Mouse (Mus musculus) embryonic facial prominence, embryonic 13.5 days (tissue): ENCODE data around the gene Lims1. TPM values are rescaled to one million over a fixed set of nuclear protein-coding genes. Genes with fewer than 3 reads are reported as not detected.
"Not testable (repeated sequence)": the region's sequence is repeated elsewhere in the genome, so short reads cannot be mapped to it uniquely, and the experiment has no call there.

Source experiments
- ATAC-seq: fragments of 200-750 bp; cut with Nextera tagmentation; 2 replicates; pipeline ENCODE4 v1.8.0; 2017; ENCODE audit warnings: low read depth; ENCODE audit not compliant: insufficient number of reproducible peaks, insufficient read depth, low FRiP score, low TSS enrichment
- H3K27ac ChIP-seq: fragments of 300-500 bp; sonication (generic); 2 replicates; pipeline ENCODE4 v1.5.1; 2015; ENCODE audit warnings: moderate library complexity, mild to moderate bottlenecking, inconsistent platforms
- H3K27me3 ChIP-seq: fragments of 300-500 bp; sonication (generic); 2 replicates; pipeline ENCODE4 v1.6.1; 2015; ENCODE audit warnings: mild to moderate bottlenecking, inconsistent platforms
- H3K36me3 ChIP-seq: fragments of 300-500 bp; sonication (generic); 2 replicates; pipeline ENCODE4 v1.6.1; 2015; ENCODE audit warnings: mild to moderate bottlenecking, inconsistent platforms
- H3K4me1 ChIP-seq: fragments of 300-500 bp; sonication (generic); 2 replicates; pipeline ENCODE4 v1.6.1; 2015; ENCODE audit warnings: inconsistent platforms
- H3K4me2 ChIP-seq: fragments of 300-500 bp; sonication (generic); 2 replicates; pipeline ENCODE4 v1.6.1; 2015; ENCODE audit warnings: moderate library complexity, mild to moderate bottlenecking, inconsistent platforms
- H3K4me3 ChIP-seq: fragments of 300-500 bp; sonication (generic); 2 replicates; pipeline ENCODE4 v1.5.1; 2015; ENCODE audit warnings: mild to moderate bottlenecking, inconsistent platforms
- H3K9ac ChIP-seq: fragments of 300-500 bp; sonication (generic); 2 replicates; pipeline ENCODE4 v1.6.1; 2015; ENCODE audit warnings: mild to moderate bottlenecking, inconsistent platforms
- H3K9me3 ChIP-seq: fragments of 300-500 bp; sonication (generic); 2 replicates; pipeline ENCODE4 v1.6.1; 2016; ENCODE audit warnings: inconsistent platforms
- WGBS: fragments of 180-500 bp; shearing (Covaris S2); methylation state at CpG from one replicate; pipeline ENCODE4 v1.1.7; 2015; ENCODE audit warnings: mixed read lengths; 5-methylcytosine and 5-hydroxymethylcytosine counted together
- polyA plus RNA-seq: library from polyadenylated mRNA; unstranded; fragments of >200 nt; fragmentation: Nextera tagmentation; extraction: Ambion mirVana; gene quantifications from 2 replicates; pipeline ENCODE4 v1.2.1, GENCODE M21; 2015

Gene Lims1
- polyA plus RNA-seq, 1 experiment from 2014 or later: 126 TPM

- not testable (repeated sequence) for ATAC-seq, H3K27ac ChIP-seq, H3K4me3 ChIP-seq, H3K27me3 ChIP-seq, H3K9me3 ChIP-seq, H3K36me3 ChIP-seq, H3K4me2 ChIP-seq, H3K9ac ChIP-seq
- H3K4me1 ChIP-seq: peaks cover 24% of the 10 kb centered on the region
- 96% methylated on average over 6 of the region's 6 CpGs for WGBS
Observed at GRCm38 (mm10) chr10:58327836-58328235, 4.6 kb downstream of the Lims1 start.

GRCm38 (mm10) chr10:58328517-58329108 is 5.3 kb downstream of the Lims1 start:
- ATAC-seq: no peak
- Histone ChIP-seq H3K4me3 (no peak overlapping the region), H3K27me3 (no peaks in the 10 kb centered on the region), H3K9me3 (no peaks in the 10 kb centered on the region), H3K4me2 (no peak overlapping the region), H3K27ac (no peak overlapping the region), H3K4me1 (peaks cover 24% of the 10 kb centered on the region), H3K9ac (no peak overlapping the region), H3K36me3 (no peaks in the 10 kb centered on the region)
- 95% methylated on average over 8 of the region's 8 CpGs for WGBS

- Histone ChIP-seq H3K27ac (no peak overlapping the region), H3K4me3 (no peak overlapping the region), H3K9me3 (no peaks in the 10 kb centered on the region), H3K36me3 (no peaks in the 10 kb centered on the region), H3K27me3 (no peaks in the 10 kb centered on the region), H3K4me1 (peaks cover 13% of the 10 kb centered on the region), H3K9ac (no peak overlapping the region), H3K4me2 (no peak overlapping the region)
- ATAC-seq: no peak
Observed at GRCm38 (mm10) chr10:58330635-58331034, 7.4 kb downstream of the Lims1 start.

- no peaks in the 10 kb centered on the region for H3K36me3 ChIP-seq
- no peaks in the 10 kb centered on the region for H3K9me3 ChIP-seq
- no peak overlapping the region for H3K4me3 ChIP-seq
- no peak overlapping the region for H3K27ac ChIP-seq
- no peak for ATAC-seq
- H3K4me2 ChIP-seq: no peak overlapping the region
- no peaks in the 10 kb centered on the region for H3K27me3 ChIP-seq
- peaks cover 2% of the 10 kb centered on the region; the same call in 1 of the 2 replicates for H3K4me1 ChIP-seq
- H3K9ac ChIP-seq: no peak overlapping the region
Observed at GRCm38 (mm10) chr10:58331741-58332140, 8.5 kb downstream of the Lims1 start.

- no peak for ATAC-seq
- Histone ChIP-seq H3K4me2 (no peak overlapping the region), H3K9me3 (no peaks in the 10 kb centered on the region), H3K4me3 (no peak overlapping the region), H3K9ac (no peak overlapping the region), H3K27me3 (no peaks in the 10 kb centered on the region), H3K36me3 (no peaks in the 10 kb centered on the region), H3K4me1 (peaks cover 4% of the 10 kb centered on the region), H3K27ac (no peak overlapping the region)
- WGBS: 92% methylated on average over 5 of the region's 5 CpGs
Observed at GRCm38 (mm10) chr10:58333414-58333813, 10.1 kb downstream of the Lims1 start.

- H3K9ac ChIP-seq: no peak overlapping the region
- H3K36me3 ChIP-seq: peaks cover 6% of the 10 kb centered on the region; the same call in 1 of the 2 replicates
- H3K4me1 ChIP-seq: peaks cover 7% of the 10 kb centered on the region
- H3K9me3 ChIP-seq: no peaks in the 10 kb centered on the region
- H3K27me3 ChIP-seq: no peaks in the 10 kb centered on the region
- ATAC-seq: no peak
- no peak overlapping the region for H3K4me3 ChIP-seq
- peak overlapping the region; percentile 39 for H3K27ac ChIP-seq
- WGBS: 78% methylated on average over 1 of the region's 1 CpGs
- no peak overlapping the region for H3K4me2 ChIP-seq
Observed at GRCm38 (mm10) chr10:58336156-58336555, 12.9 kb downstream of the Lims1 start.

- ATAC-seq, H3K9me3 ChIP-seq, H3K9ac ChIP-seq, H3K27me3 ChIP-seq, H3K36me3 ChIP-seq, H3K4me3 ChIP-seq, H3K4me2 ChIP-seq, H3K27ac ChIP-seq: not testable (repeated sequence)
- H3K4me1 ChIP-seq: peaks cover 11% of the 10 kb centered on the region
- WGBS: 80% methylated on average over 4 of the region's 4 CpGs
Observed at GRCm38 (mm10) chr10:58337091-58337490, 13.8 kb downstream of the Lims1 start.

- H3K36me3 ChIP-seq: peaks cover 6% of the 10 kb centered on the region; the same call in 1 of the 2 replicates
- 28% methylated on average over 1 of the region's 1 CpGs for WGBS
- H3K4me1 ChIP-seq: peaks cover 11% of the 10 kb centered on the region
- no peak for ATAC-seq
- no peak overlapping the region for H3K4me2 ChIP-seq
- no peak overlapping the region for H3K4me3 ChIP-seq
- no peaks in the 10 kb centered on the region for H3K27me3 ChIP-seq
- H3K9ac ChIP-seq: no peak overlapping the region
- no peaks in the 10 kb centered on the region for H3K9me3 ChIP-seq
- no peak overlapping the region for H3K27ac ChIP-seq
Observed at GRCm38 (mm10) chr10:58338590-58338989, 15.3 kb downstream of the Lims1 start.

GRCm38 (mm10) chr10:58341685-58342084 is 18.4 kb downstream of the Lims1 start:
- Histone ChIP-seq H3K36me3 (peaks cover 6% of the 10 kb centered on the region; the same call in 1 of the 2 replicates), H3K9ac (no peak overlapping the region), H3K4me2 (no peak overlapping the region), H3K4me3 (no peak overlapping the region), H3K4me1 (peaks cover 11% of the 10 kb centered on the region), H3K27me3 (no peaks in the 10 kb centered on the region), H3K9me3 (no peaks in the 10 kb centered on the region), H3K27ac (peak overlapping the region; percentile 62; the same call in 1 of the 2 replicates)
- WGBS: 43% methylated on average over 2 of the region's 2 CpGs
- no peak for ATAC-seq

GRCm38 (mm10) chr10:58342199-58342598 is 18.9 kb downstream of the Lims1 start:
- peaks cover 11% of the 10 kb centered on the region for H3K4me1 ChIP-seq
- 84% methylated on average over 2 of the region's 2 CpGs for WGBS
- H3K27ac ChIP-seq: 0 out of 2 replicates have a peak overlapping the region, but pooled peaks have one; percentile 62

GRCm38 (mm10) chr10:58343552-58343951 is 20.3 kb downstream of the Lims1 start:
- WGBS: 86% methylated on average over 3 of the region's 3 CpGs
- Histone ChIP-seq H3K4me3 (no peak overlapping the region), H3K9me3 (no peaks in the 10 kb centered on the region), H3K4me1 (peaks cover 6% of the 10 kb centered on the region), H3K36me3 (peaks cover 6% of the 10 kb centered on the region; the same call in 1 of the 2 replicates), H3K4me2 (no peak overlapping the region), H3K27me3 (no peaks in the 10 kb centered on the region), H3K9ac (no peak overlapping the region), H3K27ac (no peak overlapping the region)
- ATAC-seq: no peak

More at GRCm38 (mm10) chr10:58342199-58342598, 18.9 kb downstream of the Lims1 start:
- no peak overlapping the region for H3K9ac ChIP-seq
- ATAC-seq: no peak
- H3K36me3 ChIP-seq: peaks cover 6% of the 10 kb centered on the region; the same call in 1 of the 2 replicates
- no peak overlapping the region for H3K4me2 ChIP-seq
- H3K27me3 ChIP-seq: no peaks in the 10 kb centered on the region
- H3K9me3 ChIP-seq: no peaks in the 10 kb centered on the region
- H3K4me3 ChIP-seq: no peak overlapping the region

GRCm38 (mm10) chr10:58350600-58350999 is 27.3 kb downstream of the Lims1 start:
- H3K27ac ChIP-seq: no peak overlapping the region
- no peak overlapping the region for H3K4me3 ChIP-seq
- H3K27me3 ChIP-seq: no peaks in the 10 kb centered on the region
- H3K9me3 ChIP-seq: no peaks in the 10 kb centered on the region
- WGBS: 88% methylated on average over 3 of the region's 3 CpGs
- no peaks in the 10 kb centered on the region for H3K4me1 ChIP-seq
- no peak for ATAC-seq
- H3K36me3 ChIP-seq: 0 out of 2 replicates have a peak, but pooled peaks cover 3% of the 10 kb centered on the region
- no peak overlapping the region for H3K9ac ChIP-seq
- H3K4me2 ChIP-seq: no peak overlapping the region
